Mouse (Mus musculus) left cerebral cortex, postnatal 10 days (tissue): Measurements from ENCODE around the gene Vmn1r207-ps. TPM values are rescaled to one million over a fixed set of nuclear protein-coding genes. Genes with fewer than 3 reads are reported as not detected.
"Not testable (repeated sequence)": the region's sequence is repeated elsewhere in the genome, so short reads cannot be mapped to it uniquely, and the experiment has no call there.

ENCODE experiments used
- DNase-seq, 2 experiments: peaks; one replicate each; pipeline ENCODE4 v3.0.0; 2021 to 2022; ENCODE audit warnings: low spot score in 2 of 2, mixed read lengths in 1 of 2; ENCODE audit errors: extremely low spot score in 1 of 2
- intact Hi-C: fragments of 180-260 bp; cut with DNase I; formaldehyde crosslinking; loops from one replicate; pipeline ENCODE4 v1.15.1; 2025
- total RNA-seq, 2 experiments: library from RNA; stranded (reverse); gene quantifications; 2 replicates each; pipeline ENCODE4 v1.2.3; 2021

Vmn1r207-ps gene
- total RNA-seq, result under 1 TPM; 0.10 to 0.15 TPM

GRCm38 (mm10) chr13:22729529-22729928, at the start of gene Vmn1r207-ps:
Vmn1r207-ps (minus strand) TSS chr13:22729629.
- DNase-seq, intact Hi-C loops: not testable (repeated sequence)

- DNase-seq, intact Hi-C loops: not testable (repeated sequence)
Measured at GRCm38 (mm10) chr13:22777300-22777699, 47.9 kb upstream of the Vmn1r207-ps start, which contains the start of gene Vmn1r208. Vmn1r208 (minus strand) TSS chr13:22777400.

- intact Hi-C loops, DNase-seq: not testable (repeated sequence)
Measured at GRCm38 (mm10) chr13:22771592-22771991, 42.2 kb upstream of the Vmn1r207-ps start.

GRCm38 (mm10) chr13:22747524-22747923, 18.1 kb upstream of the Vmn1r207-ps start:
- no peak for DNase-seq
- intact Hi-C loops, result no loop called here

- DNase-seq, intact Hi-C loops: not testable (repeated sequence)
Measured at GRCm38 (mm10) chr13:22706947-22707346, 22.5 kb downstream of the Vmn1r207-ps start.

- DNase-seq, intact Hi-C loops: not testable (repeated sequence)
Measured at GRCm38 (mm10) chr13:22702951-22703350, 26.5 kb downstream of the Vmn1r207-ps start.

Other genes with a start within 250 kb of the Vmn1r207-ps start
- under 1 TPM in 1 of 2 experiments, not detected in 1; 0.06 TPM for gene Vmn1r202, start 224.2 kb downstream of the Vmn1r207-ps start, total RNA-seq
- gene Vmn1r203, start 211.5 kb downstream of the Vmn1r207-ps start, total RNA-seq, result under 1 TPM in 1 of 2 experiments, not detected in 1; 0.04 TPM
- gene Vmn1r204, start 176.4 kb downstream of the Vmn1r207-ps start, total RNA-seq, result not detected
- gene Vmn1r205, start 136.6 kb downstream of the Vmn1r207-ps start, total RNA-seq, result not detected
- gene Vmn1r206, start 105.4 kb downstream of the Vmn1r207-ps start, total RNA-seq, result not detected
- gene Vmn1r208, start 47.8 kb upstream of the Vmn1r207-ps start, total RNA-seq, result not detected
- under 1 TPM in 1 of 2 experiments, not detected in 1; 0.13 TPM for gene Vmn1r209, start 80.1 kb upstream of the Vmn1r207-ps start, total RNA-seq
- not detected for gene Vmn1r210, start 101.7 kb upstream of the Vmn1r207-ps start, total RNA-seq
- not detected for gene Vmn1r211, start 127.9 kb upstream of the Vmn1r207-ps start, total RNA-seq
- gene Vmn1r212, start 154.6 kb upstream of the Vmn1r207-ps start, total RNA-seq, result not detected